Mouse (Mus musculus): ENCODE results near the gene Syt16. TPM values are rescaled to one million over a fixed set of nuclear protein-coding genes. Genes with fewer than 3 reads are reported as not detected.
A peak's percentile ranks its signal among the peaks of the same experiment; 100 is the strongest.

The Syt16 gene
- 0.24 and 0.87 TPM in 2 replicates for polyA plus RNA-seq (2015; fragmentation: Nextera tagmentation; extraction: Ambion mirVana)

DNA sequence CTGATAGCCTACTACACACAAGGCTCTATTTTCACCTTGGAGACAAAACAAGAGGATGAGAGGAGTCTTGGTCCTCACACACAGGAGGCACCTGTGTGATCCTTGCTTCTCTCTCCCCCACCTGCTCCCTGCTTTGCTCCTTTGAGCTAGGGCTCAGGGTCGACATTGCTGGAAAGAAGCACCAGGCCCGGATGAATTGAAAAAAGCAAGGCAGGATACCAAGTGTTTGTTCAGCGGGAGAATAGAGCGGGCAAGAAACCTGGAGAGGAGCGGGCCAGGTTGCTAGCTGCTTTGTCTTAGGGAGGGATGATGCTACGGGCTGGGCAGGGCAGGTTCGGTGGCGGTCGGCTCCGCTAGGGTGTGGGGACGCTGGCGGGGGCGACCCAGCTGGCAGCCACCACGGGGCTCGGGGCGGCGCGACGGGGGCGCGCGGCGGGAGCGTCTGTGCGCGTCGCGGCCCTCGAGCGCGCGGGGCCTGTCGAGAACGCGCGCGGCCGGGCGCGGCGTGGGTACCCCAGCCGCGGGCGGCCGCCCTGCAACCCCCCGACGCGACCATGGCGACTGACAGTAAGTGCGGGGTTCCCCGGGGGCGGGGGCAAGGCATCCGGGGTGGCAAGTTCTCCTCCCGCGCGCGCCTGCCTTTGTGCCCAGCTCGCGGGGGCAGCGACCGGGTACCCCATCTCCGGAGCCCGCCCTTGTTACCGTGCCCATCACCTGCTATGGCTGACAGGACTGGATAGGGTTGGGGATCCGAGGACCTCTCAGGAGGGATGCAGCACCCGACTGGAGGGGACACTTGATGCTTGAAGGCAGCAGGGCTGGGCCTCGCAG lies at the start of gene Syt16:
Gene Syt16 (plus strand): TSS at position 365 of the 831 bp plus-strand sequence.
- Histone ChIP-seq H3K27ac (no peak within 1 kb of the TSS), H3K4me1 (replicated peaks) (peaks cover 8% of the 10 kb centered on the region), H3K9ac (peak within 1 kb of the TSS; percentile 52), H3K36me3 (no peaks in the 10 kb centered on the region), H3K4me2 (peak within 1 kb of the TSS; percentile 97), H3K27me3 (peaks cover 37% of the 10 kb centered on the region), H3K9me3 (replicated peaks) (no peaks in the 10 kb centered on the region), H3K4me3 (peak within 1 kb of the TSS; percentile 61)
- WGBS, result 2% methylated on average over 66 of the region's 67 CpGs
- 0 out of 2 replicates have a peak, but pooled peaks have one; percentile 14 for ATAC-seq (replicated peaks; ENCODE audit: insufficient number of reproducible peaks, insufficient read depth, low FRiP score, low read depth)

GRCm38 (mm10) chr12:73948415-73948814 lies 49.0 kb upstream of the Syt16 start:
- H3K4me1 ChIP-seq (replicated peaks), result peaks cover 21% of the 10 kb centered on the region
- WGBS, result 64% methylated on average over 4 of the region's 4 CpGs
- H3K27me3 ChIP-seq, result no peaks in the 10 kb centered on the region
- no peaks in the 10 kb centered on the region for H3K9me3 ChIP-seq (replicated peaks)
- H3K9ac ChIP-seq, result peak overlapping the region; percentile 66; the same call in 1 of the 2 replicates
- H3K27ac ChIP-seq, result peak overlapping the region; percentile 83
- peak overlapping the region; percentile 56 for H3K4me3 ChIP-seq
- H3K36me3 ChIP-seq, result peaks cover 27% of the 10 kb centered on the region
- H3K4me2 ChIP-seq, result peak overlapping the region; percentile 81
- ATAC-seq (replicated peaks; ENCODE audit: insufficient number of reproducible peaks, insufficient read depth, low FRiP score, low read depth), result no peak

DNA sequence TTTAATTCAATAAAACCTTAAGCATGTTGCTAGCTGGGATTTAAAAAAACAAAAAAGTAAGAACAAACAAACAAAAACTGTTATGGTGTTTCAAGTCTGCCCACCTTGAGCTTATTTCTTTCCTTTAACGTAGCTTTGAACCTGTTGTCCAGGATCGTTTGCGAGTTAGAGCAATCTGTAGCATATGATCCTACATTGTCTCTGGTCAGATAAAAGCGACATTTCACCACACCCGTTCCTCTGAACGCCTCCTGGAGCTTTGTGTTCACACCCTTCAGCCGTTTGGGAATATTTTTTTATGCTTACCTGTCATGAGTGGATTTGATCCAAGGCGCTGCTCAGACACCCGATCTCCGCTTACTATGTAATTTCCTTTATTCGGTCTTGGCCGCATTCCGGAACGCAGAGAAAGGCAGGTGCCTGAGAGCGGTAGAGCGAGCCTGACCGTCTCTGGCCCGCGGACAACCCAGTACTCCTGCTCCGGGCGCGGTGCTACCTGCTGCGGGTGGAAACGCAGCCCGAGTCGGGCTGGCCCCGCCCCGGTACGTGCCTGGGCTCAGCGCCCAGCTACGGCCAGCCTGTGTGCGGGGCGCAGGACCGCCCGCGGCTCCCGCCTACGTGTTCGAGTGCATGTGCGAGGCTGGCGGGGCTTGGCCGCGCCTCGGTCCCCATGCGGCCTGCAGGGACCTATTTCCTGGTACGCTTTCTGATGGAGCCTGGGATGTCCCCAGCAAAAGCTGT lies 48.0 kb upstream of the Syt16 start:
- peak overlapping the region; percentile 81 for H3K4me2 ChIP-seq
- peaks cover 17% of the 10 kb centered on the region for H3K36me3 ChIP-seq
- no peaks in the 10 kb centered on the region for H3K9me3 ChIP-seq (replicated peaks)
- no peaks in the 10 kb centered on the region for H3K27me3 ChIP-seq
- WGBS, result 7% methylated on average over 46 of the region's 46 CpGs
- H3K9ac ChIP-seq, result peak overlapping the region; percentile 66
- peak overlapping the region; percentile 83 for H3K27ac ChIP-seq
- peak overlapping the region; percentile 56 for H3K4me3 ChIP-seq
- peak; percentile 87 for ATAC-seq (replicated peaks; ENCODE audit: insufficient number of reproducible peaks, insufficient read depth, low FRiP score, low read depth)
- peaks cover 27% of the 10 kb centered on the region for H3K4me1 ChIP-seq (replicated peaks)

DNA sequence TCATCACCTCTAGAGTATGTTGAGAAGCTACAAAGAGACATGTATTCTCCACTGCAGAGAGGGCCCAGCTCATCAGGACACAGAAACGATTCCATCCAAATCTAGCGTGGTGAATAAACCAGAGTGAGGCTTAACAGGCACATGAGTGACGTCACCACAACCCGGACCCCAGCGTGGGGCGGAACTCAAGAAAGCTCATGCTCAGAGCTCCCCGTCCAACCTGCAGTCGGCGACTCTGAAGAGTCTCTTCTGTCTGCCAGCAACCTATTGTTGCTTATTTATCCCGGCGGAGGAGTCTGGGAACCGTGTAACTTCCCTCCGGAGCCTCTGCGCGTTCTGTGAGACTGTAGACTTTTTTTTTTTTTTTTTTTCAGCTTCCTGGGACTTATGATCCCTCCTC lies 44.6 kb upstream of the Syt16 start:
- Histone ChIP-seq H3K4me2 (peak overlapping the region; percentile 69), H3K27me3 (no peaks in the 10 kb centered on the region), H3K4me3 (peak overlapping the region; percentile 47), H3K9ac (peak overlapping the region; percentile 42), H3K36me3 (0 out of 2 replicates have a peak, but pooled peaks cover under 1% of the 10 kb centered on the region), H3K9me3 (replicated peaks) (no peaks in the 10 kb centered on the region), H3K4me1 (replicated peaks) (peaks cover 28% of the 10 kb centered on the region), H3K27ac (peak overlapping the region; percentile 45; the same call in 1 of the 2 replicates)
- ATAC-seq (replicated peaks; ENCODE audit: insufficient number of reproducible peaks, insufficient read depth, low FRiP score, low read depth), result 0 out of 2 replicates have a peak, but pooled peaks have one; percentile 28
- WGBS, result 5% methylated on average over 15 of the region's 15 CpGs

- WGBS, result 30% methylated on average over 14 of the region's 14 CpGs
- H3K27ac ChIP-seq, result 0 out of 2 replicates have a peak overlapping the region, but pooled peaks have one; percentile 45
These were observed 43.9 kb upstream of the Syt16 start for GRCm38 (mm10) chr12:73953420-73954186.

DNA sequence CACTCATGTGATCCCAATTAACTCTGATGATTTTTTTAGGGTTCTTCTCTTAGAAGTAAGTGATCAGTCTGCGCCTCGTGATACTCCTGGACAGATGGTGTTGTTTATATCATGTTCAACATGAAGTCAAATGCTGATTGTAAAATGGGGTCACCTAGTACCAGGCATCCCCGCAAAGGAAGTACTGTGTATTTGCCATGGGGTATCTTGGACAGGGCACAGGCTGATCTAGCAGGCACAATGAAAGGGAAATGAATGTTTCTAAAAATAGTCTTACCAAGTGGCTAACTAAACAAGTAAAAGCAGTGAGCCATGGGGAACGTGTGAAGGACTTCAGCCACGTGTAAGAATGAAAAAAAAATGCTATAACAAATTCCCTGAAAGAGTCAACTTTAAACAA lies 42.7 kb upstream of the Syt16 start:
- Histone ChIP-seq H3K9ac (no peak overlapping the region), H3K4me3 (no peak overlapping the region), H3K36me3 (no peaks in the 10 kb centered on the region), H3K4me2 (no peak overlapping the region), H3K9me3 (replicated peaks) (no peaks in the 10 kb centered on the region), H3K27me3 (no peaks in the 10 kb centered on the region), H3K4me1 (replicated peaks) (peaks cover 22% of the 10 kb centered on the region), H3K27ac (no peak overlapping the region)
- no peak for ATAC-seq (replicated peaks; ENCODE audit: insufficient number of reproducible peaks, insufficient read depth, low FRiP score, low read depth)
- WGBS, result 42% methylated on average over 5 of the region's 5 CpGs

More at GRCm38 (mm10) chr12:73953420-73954186, 43.9 kb upstream of the Syt16 start:
- no peak for ATAC-seq (replicated peaks; ENCODE audit: insufficient number of reproducible peaks, insufficient read depth, low FRiP score, low read depth)
- Histone ChIP-seq H3K9ac (peak overlapping the region; percentile 42), H3K36me3 (no peaks in the 10 kb centered on the region), H3K27me3 (no peaks in the 10 kb centered on the region), H3K4me2 (peak overlapping the region; percentile 69), H3K4me3 (peak overlapping the region; percentile 47), H3K4me1 (replicated peaks) (peaks cover 28% of the 10 kb centered on the region), H3K9me3 (replicated peaks) (no peaks in the 10 kb centered on the region)

- WGBS, result 88% methylated on average over 3 of the region's 3 CpGs
- no peak overlapping the region for H3K4me3 ChIP-seq
- no peaks in the 10 kb centered on the region for H3K27me3 ChIP-seq
- H3K36me3 ChIP-seq, result no peaks in the 10 kb centered on the region
- no peak overlapping the region for H3K27ac ChIP-seq
- H3K9ac ChIP-seq, result no peak overlapping the region
- no peak overlapping the region for H3K4me2 ChIP-seq
- no peak for ATAC-seq (replicated peaks; ENCODE audit: insufficient number of reproducible peaks, insufficient read depth, low FRiP score, low read depth)
- no peaks in the 10 kb centered on the region for H3K9me3 ChIP-seq (replicated peaks)
- peaks cover 18% of the 10 kb centered on the region for H3K4me1 ChIP-seq (replicated peaks)
These were observed 39.8 kb upstream of the Syt16 start for GRCm38 (mm10) chr12:73957676-73958075.

GRCm38 (mm10) chr12:73958830-73959229 lies 38.6 kb upstream of the Syt16 start:
- 80% methylated on average over 2 of the region's 2 CpGs for WGBS
- peaks cover 10% of the 10 kb centered on the region for H3K4me1 ChIP-seq (replicated peaks)
- H3K9ac ChIP-seq, result no peak overlapping the region
- H3K36me3 ChIP-seq, result no peaks in the 10 kb centered on the region
- no peaks in the 10 kb centered on the region for H3K9me3 ChIP-seq (replicated peaks)
- no peak overlapping the region for H3K4me3 ChIP-seq
- H3K27me3 ChIP-seq, result no peaks in the 10 kb centered on the region
- H3K27ac ChIP-seq, result no peak overlapping the region
- H3K4me2 ChIP-seq, result no peak overlapping the region
- ATAC-seq (replicated peaks; ENCODE audit: insufficient number of reproducible peaks, insufficient read depth, low FRiP score, low read depth), result no peak

- peak within 1 kb of the TSS; percentile 87 for H3K4me3 ChIP-seq
- no peaks in the 10 kb centered on the region for H3K27me3 ChIP-seq
- H3K9ac ChIP-seq, result peak within 1 kb of the TSS; percentile 85
- H3K4me2 ChIP-seq, result peak within 1 kb of the TSS; percentile 87
- H3K36me3 ChIP-seq, result peaks cover 19% of the 10 kb centered on the region
- H3K4me1 ChIP-seq (replicated peaks), result peaks cover 7% of the 10 kb centered on the region
- H3K27ac ChIP-seq, result peak within 1 kb of the TSS; percentile 82
- peak; percentile 100 for ATAC-seq (replicated peaks; ENCODE audit: insufficient number of reproducible peaks, insufficient read depth, low FRiP score, low read depth)
- H3K9me3 ChIP-seq (replicated peaks), result no peaks in the 10 kb centered on the region
- WGBS, result 1% methylated on average over 60 of the region's 60 CpGs
These were observed 32.9 kb upstream of the Syt16 start, which contains the start of gene Snapc1 for GRCm38 (mm10) chr12:73964291-73965281. TSS of gene Snapc1 (plus strand) at chr12:73964481.

DNA sequence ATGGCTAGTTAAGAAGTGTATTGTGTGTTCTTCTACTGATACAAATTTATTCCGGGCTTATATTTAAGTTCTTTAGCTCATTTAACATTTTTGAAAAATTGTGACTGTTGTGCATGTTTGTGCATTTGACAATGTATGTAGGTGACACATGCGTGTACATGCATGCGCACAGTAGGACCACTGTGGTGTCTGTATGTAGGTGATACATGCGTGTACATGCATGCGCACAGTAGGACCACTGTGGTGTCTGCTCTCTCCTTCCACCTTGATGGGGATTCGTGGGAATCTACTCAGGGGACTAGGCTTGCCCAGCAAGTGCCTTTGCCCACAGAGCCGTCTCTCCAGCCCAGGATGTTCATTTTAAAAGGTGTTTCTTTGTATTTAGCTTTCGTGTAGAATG lies 28.3 kb upstream of the Syt16 start:
- Histone ChIP-seq H3K9me3 (replicated peaks) (0 out of 2 replicates have a peak, but pooled peaks cover 6% of the 10 kb centered on the region), H3K9ac (no peak overlapping the region), H3K4me2 (no peak overlapping the region), H3K36me3 (peaks cover 58% of the 10 kb centered on the region), H3K27me3 (no peaks in the 10 kb centered on the region), H3K27ac (no peak overlapping the region), H3K4me3 (no peak overlapping the region), H3K4me1 (replicated peaks) (peaks cover 7% of the 10 kb centered on the region)
- no peak for ATAC-seq (replicated peaks; ENCODE audit: insufficient number of reproducible peaks, insufficient read depth, low FRiP score, low read depth)
- WGBS, result 95% methylated on average over 8 of the region's 8 CpGs

Measured in heart, embryonic 15.5 days (tissue).